Comparison of ENCODE assay signal across 8 mouse cellular contexts in genomic region chr11:33203383-33204328, GRCm38 (mm10). TPM values are rescaled to one million over a fixed set of nuclear protein-coding genes. Genes with fewer than 3 reads are reported as not detected.
DNase-seq lines count a peak whose midpoint lies in the region; ATAC-seq and TF ChIP-seq lines count a peak whose summit lies in the region.

Gene Tlx3 (minus strand): TSS chr11:33203589.

- H3K79me2 ChIP-seq in heart, adult 2 months (replicated peaks; ENCODE audit: control insufficient read depth, insufficient read depth, low read length): no peaks in the 10 kb centered on the region

- TF ChIP-seq POLR2A in heart, adult 2 months (IDR thresholded peaks at IDR 0.05; ENCODE audit: insufficient read depth, low read depth, low read length): no peak

- H3K36me3 ChIP-seq in heart, adult 2 months (ENCODE audit: control insufficient read depth, insufficient read depth, low read length): no peaks in the 10 kb centered on the region
- no peaks in the 10 kb centered on the region for H3K36me3 ChIP-seq in limb, embryonic 15.5 days
- no peaks in the 10 kb centered on the region for H3K36me3 ChIP-seq in stomach, embryonic 15.5 days

- ATAC-seq in limb, embryonic 15.5 days (ENCODE audit: insufficient number of reproducible peaks, low FRiP score, low TSS enrichment, low read depth): no peak
- ATAC-seq in stomach, embryonic 15.5 days (ENCODE audit: insufficient read depth, low FRiP score, low read depth): peak; percentile 24; the same call in 1 of the 2 replicates
- ATAC-seq in granulocyte monocyte progenitor cell, adult 5-6 weeks (replicated peaks; ENCODE audit: poor library complexity, severe bottlenecking): no peak

- H3K4me3 ChIP-seq in heart, adult 2 months: no peak within 1 kb of the TSS
- H3K4me3 ChIP-seq in limb, embryonic 15.5 days: peak within 1 kb of the TSS; percentile 35
- peak within 1 kb of the TSS; percentile 27 for H3K4me3 ChIP-seq in stomach, embryonic 15.5 days (replicated peaks)

- peaks cover 52% of the 10 kb centered on the region for H3K27me3 ChIP-seq in heart, adult 2 months (ENCODE audit: control insufficient read depth, insufficient read depth, low read length)
- peaks cover 95% of the 10 kb centered on the region for H3K27me3 ChIP-seq in limb, embryonic 15.5 days
- peaks cover 95% of the 10 kb centered on the region for H3K27me3 ChIP-seq in stomach, embryonic 15.5 days (replicated peaks)

- TF ChIP-seq EP300 in heart, adult 2 months (IDR thresholded peaks at IDR 0.05; ENCODE audit: insufficient read depth, low read depth, low read length): no peak

- peak; percentile 42 to 65 for DNase-seq in heart, adult 2 months
- no peak for DNase-seq in heart, adult 8-10 months (ENCODE audit: low spot score)
- peak; percentile 85 for DNase-seq in ES-CJ7 (ENCODE audit: low read depth, low spot score)
- peak; percentile 86 to 92 for DNase-seq in cerebellum, postnatal 25 days
- DNase-seq in heart, postnatal 10 days: peak; percentile 56 to 60

- H3K4me1 ChIP-seq in heart, adult 2 months (ENCODE audit: control insufficient read depth, insufficient read depth, low read length): no peaks in the 10 kb centered on the region
- peaks cover 45% of the 10 kb centered on the region for H3K4me1 ChIP-seq in limb, embryonic 15.5 days
- H3K4me1 ChIP-seq in stomach, embryonic 15.5 days: peaks cover 38% of the 10 kb centered on the region

- TF ChIP-seq CTCF in heart, adult 2 months (IDR thresholded peaks at IDR 0.05): no peak

- intact Hi-C loops in heart, adult 2 months (cut with DNase I): loop anchor here (2.0 kb wide), 1 partner anchor 41 kb away; the partner anchor contains the start of gene Npm1
- intact Hi-C loops in heart, postnatal 10 days (cut with DNase I): no loop called here

- no peak within 1 kb of the TSS for H3K9ac ChIP-seq in heart, adult 2 months (ENCODE audit: low read depth, low read length)
- H3K9ac ChIP-seq in limb, embryonic 15.5 days: no peak within 1 kb of the TSS
- no peak within 1 kb of the TSS for H3K9ac ChIP-seq in stomach, embryonic 15.5 days

- WGBS in heart, adult 2 months: 3% methylated on average over 81 of the region's 81 CpGs
- under 1% methylated on average over 81 of the region's 81 CpGs for WGBS in limb, embryonic 15.5 days
- under 1% methylated on average over 80 of the region's 81 CpGs for whole genome bisulfite sequencing in stomach, embryonic 15.5 days

- peak within 1 kb of the TSS; percentile 48 for H3K4me2 ChIP-seq in limb, embryonic 15.5 days
- peak within 1 kb of the TSS; percentile 50 for H3K4me2 ChIP-seq in stomach, embryonic 15.5 days

- no peak within 1 kb of the TSS for H3K27ac ChIP-seq in heart, adult 2 months
- no peak within 1 kb of the TSS for H3K27ac ChIP-seq in limb, embryonic 15.5 days
- H3K27ac ChIP-seq in stomach, embryonic 15.5 days: no peak within 1 kb of the TSS

- no peaks in the 10 kb centered on the region for H3K9me3 ChIP-seq in limb, embryonic 15.5 days
- H3K9me3 ChIP-seq in stomach, embryonic 15.5 days: no peaks in the 10 kb centered on the region

RNA-seq across cellular contexts. Expression of gene Tlx3, which starts in this region (rescaled TPM):
- total RNA-seq in heart, adult 2 months (2021): not detected
- not detected in 2 replicates for polyA plus RNA-seq in heart, adult 2 months (2012; rRNA removed)
- total RNA-seq in heart, adult 8-10 months (2022): not detected
- total RNA-seq in heart, postnatal 10 days (2021): not detected
- not detected in 2 replicates for polyA plus RNA-seq in limb, embryonic 15.5 days (2015; fragmentation: Nextera tagmentation; extraction: Ambion mirVana)
- 0.08 TPM in 1 of 2 replicates, not detected in the other for polyA plus RNA-seq in stomach, embryonic 15.5 days (2015; fragmentation: Nextera tagmentation; extraction: Ambion mirVana)
- total RNA-seq in granulocyte monocyte progenitor cell, adult 5-6 weeks (2014; fragmentation: Nextera tagmentation): not detected in 2 replicates
- total RNA-seq in granulocyte monocyte progenitor cell, adult 5-6 weeks (2017): not detected in 2 replicates

Comparison
In these comparisons a context has a peak if more than half of its experiments do, and no peak if none do; other contexts are left out.
1. Peak in DNase-seq in heart, adult 2 months; RNA of the gene not detected or under 1 TPM.
2. Peak in DNase-seq in heart, postnatal 10 days; RNA of the gene not detected or under 1 TPM.
3. Peak in ATAC-seq, H3K4me3 ChIP-seq and H3K4me2 ChIP-seq in stomach, embryonic 15.5 days; RNA of the gene not detected or under 1 TPM.